Mouse (Mus musculus) left cerebral cortex, adult 6 months (tissue): ENCODE data around the gene Stra6l. TPM values are rescaled to one million over a fixed set of nuclear protein-coding genes. Genes with fewer than 3 reads are reported as not detected.

Source experiments
- long read RNA-seq, 2 experiments: library from polyadenylated mRNA; unstranded; transcript quantifications; one replicate each; pipeline ENCODE4 v2.0.0; 2019 to 2020
- polyA plus RNA-seq: library from polyadenylated mRNA; unstranded; fragments of <200 nt; fragmentation: Nextera tagmentation; gene quantifications from 2 replicates; pipeline ENCODE4 v1.2.3, GENCODE M21; 2021

Gene Stra6l
- 0.03 TPM in 1 of 2 replicates, not detected in the other for polyA plus RNA-seq
- long read RNA-seq, experiment 1: 0 reads
- long read RNA-seq, experiment 2: 0 reads

DNA sequence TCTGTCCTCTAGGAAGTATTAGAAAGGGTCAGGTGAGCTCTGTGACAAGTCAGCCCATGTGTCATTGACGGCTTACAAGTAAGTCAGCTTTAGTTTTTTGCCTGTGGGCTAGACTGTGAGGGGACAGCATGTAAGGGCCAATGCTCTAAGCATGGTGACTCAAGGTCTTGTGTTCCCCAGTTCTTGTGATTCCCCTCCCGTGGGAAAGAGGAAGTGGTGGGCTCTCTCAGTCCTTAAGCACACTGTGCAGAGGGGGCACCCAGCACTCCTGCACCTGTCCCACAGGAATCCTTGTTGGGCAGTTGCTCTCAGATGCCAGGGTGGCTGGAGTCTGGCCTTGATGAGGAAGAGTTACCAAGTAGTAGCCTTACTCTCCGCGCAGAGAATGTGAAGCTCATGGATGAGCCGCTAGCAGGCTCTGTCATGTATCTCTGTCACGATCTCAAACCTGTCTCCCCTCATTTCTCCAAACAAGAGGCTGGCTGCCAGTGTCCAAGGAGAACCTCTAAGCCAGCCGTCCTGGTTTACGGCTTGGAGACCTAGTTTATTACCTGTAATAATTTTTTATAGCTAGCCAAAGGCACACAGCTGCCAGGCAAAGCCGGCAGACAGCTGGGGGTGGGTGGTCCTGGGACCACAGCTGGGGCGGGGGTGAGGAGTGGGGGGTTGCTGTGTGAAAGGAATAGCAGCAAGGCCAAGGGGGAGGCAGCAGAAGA lies at the start of gene Stra6l:
TSS of gene Stra6l (plus strand) at position 556 of the 716 bp plus-strand sequence.

DNA sequence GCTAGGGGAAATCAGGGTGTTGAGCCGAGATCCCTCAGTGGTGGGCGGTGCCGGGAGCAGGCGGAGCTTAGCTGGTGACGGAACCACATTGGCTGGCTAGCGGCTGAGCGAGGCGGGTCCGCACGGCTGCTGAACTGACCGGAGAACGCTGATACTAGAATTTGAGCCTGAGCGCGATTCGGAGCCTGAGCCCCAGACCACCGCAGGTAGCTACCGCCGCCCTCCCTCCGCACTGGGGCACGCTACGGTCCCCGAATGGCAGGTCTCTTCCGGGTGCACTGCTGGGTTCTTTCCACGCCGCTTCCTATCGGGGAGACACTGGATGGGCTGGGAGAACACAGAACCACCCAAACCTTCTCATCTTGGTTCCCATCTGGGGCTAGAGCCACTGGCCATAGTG lies 49.5 kb upstream of the Stra6l start, which contains the start of gene Aldh1b1:
TSS of gene Aldh1b1 (plus strand) at position 59 of the 400 bp plus-strand sequence.

DNA sequence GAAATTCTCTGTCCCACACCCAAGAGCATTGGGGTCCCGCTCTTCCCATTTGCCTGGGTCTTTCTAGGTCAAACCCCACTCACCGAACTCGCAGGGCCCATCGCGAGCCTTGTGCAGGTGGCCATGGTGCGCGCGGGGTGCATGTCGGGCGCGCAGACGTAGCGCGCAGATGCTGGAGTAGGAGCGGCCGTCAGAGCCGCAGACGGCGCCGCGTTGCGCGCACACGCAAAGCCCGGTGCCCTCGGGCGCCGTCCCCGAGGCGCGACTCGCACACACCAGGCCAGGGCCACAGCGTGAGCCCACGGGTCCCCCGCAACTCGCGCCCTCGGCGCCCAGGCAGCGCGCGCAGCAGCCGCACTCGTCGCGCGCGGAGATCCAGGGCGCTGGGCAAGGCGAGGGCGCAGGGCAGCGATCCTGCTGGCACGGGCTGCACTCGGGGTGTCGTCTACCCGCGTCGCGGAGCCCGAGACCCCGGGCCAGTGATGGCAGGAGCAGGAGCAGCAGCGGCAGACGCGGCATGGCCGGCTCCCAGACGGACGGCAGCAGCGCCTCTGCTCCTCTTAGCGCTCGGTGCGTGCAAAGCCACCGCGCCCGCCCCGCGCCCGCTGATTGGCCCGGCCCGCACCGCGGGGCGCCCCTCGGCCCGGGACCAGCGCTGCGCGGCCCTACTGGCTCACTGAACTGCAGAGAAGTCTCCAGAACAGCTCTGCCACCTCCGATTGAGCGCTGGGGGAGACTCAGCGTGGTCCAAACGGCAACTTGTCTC lies 22.0 kb upstream of the Stra6l start, which contains the start of gene Igfbpl1:
TSS of gene Igfbpl1 (minus strand) at position 649 of the 766 bp plus-strand sequence.

DNA sequence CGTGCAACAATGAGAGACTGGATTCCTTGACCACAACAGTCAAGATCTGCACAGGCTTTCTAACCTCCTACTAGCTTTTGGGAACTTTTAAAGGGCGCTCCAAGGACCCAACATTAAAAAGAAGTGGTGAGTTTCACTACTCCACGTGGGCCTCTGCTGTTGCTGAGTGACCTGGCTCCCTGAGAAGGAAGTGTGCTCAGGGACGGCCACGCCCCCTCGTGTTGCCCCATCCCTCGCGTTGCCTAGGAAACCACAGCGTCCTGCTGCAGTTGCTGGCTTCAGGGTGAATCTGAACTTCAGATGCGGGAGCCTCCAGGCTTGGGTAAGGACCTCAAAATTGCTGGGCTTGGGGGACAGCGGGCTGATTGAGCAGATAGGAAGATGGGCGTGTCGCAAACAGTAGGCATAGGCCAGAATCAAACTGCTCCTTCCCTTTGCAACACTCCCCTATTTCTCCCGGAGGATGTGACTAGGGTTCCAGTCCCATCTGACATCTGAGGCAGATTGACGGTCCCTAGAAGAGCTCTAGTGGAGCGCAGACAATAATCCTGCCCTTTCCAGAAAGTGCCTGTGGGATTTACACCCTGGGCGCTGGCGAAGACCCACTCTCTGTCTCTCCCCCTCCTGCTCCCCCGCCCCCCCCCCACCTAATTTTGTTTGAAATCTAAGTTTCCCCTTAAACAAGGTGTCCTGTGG lies 41.8 kb downstream of the Stra6l start, which contains the start of gene Ccdc180:
TSS of gene Ccdc180 (plus strand) at position 238 of the 696 bp plus-strand sequence.

Other genes with a start within 250 kb of the Stra6l start
- 5.5 and 7.3 TPM in 2 replicates for gene Aldh1b1, start 49.6 kb upstream of the Stra6l start, polyA plus RNA-seq
- gene Igfbpl1, start 21.7 kb upstream of the Stra6l start, polyA plus RNA-seq: 0.11 and 0.27 TPM in 2 replicates
- gene Ccdc180, start 41.6 kb downstream of the Stra6l start, polyA plus RNA-seq: 0.09 and 0.16 TPM in 2 replicates
- gene Tdrd7, start 116.7 kb downstream of the Stra6l start, polyA plus RNA-seq: 10.5 and 15.8 TPM in 2 replicates
- 35.0 and 36.9 TPM in 2 replicates for gene Tmod1, start 190.3 kb downstream of the Stra6l start, polyA plus RNA-seq